Mouse (Mus musculus) common myeloid progenitor, adult 5-6 weeks (primary cell): ENCODE data around the gene Rpl35. TPM values are rescaled to one million over a fixed set of nuclear protein-coding genes. Genes with fewer than 3 reads are reported as not detected.
A peak's percentile ranks its signal among the peaks of the same experiment; 100 is the strongest.

Source experiments
- ATAC-seq: replicated peaks from 2 replicates; pipeline ENCODE4 v1.8.0; 2016; ENCODE audit warnings: low read depth, mild to moderate bottlenecking, moderate TSS enrichment, inconsistent platforms; ENCODE audit not compliant: poor library complexity, severe bottlenecking
- total RNA-seq: library from RNA; stranded (forward); fragments of 200-1000, 187-1606 nt; gene quantifications from 2 replicates; pipeline ENCODE4 v1.2.3, GENCODE M21; 2017

The Rpl35 gene
- total RNA-seq, 1 experiment from 2014 or later, result 1,747 TPM

DNA sequence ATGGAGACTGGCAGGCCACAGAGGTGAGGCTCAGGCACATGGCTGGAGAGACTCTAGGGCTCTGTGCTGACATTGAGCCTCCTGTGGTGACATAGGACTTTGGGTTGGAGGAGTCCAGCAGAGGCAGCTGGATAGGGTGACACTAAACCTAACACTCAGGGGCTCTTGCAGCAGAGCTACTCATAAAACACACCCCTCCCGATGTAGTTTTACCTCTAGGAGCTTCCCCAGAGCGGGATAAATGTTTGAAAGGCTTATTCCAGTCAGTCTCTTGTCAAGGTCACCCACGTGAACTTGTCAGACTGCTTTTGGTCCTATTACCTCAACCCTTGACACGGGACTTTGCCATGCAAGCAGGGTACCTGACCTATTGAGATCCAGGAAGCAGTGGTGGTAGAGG is 6.0 kb downstream of the Rpl35 start:
- no peak for ATAC-seq

DNA sequence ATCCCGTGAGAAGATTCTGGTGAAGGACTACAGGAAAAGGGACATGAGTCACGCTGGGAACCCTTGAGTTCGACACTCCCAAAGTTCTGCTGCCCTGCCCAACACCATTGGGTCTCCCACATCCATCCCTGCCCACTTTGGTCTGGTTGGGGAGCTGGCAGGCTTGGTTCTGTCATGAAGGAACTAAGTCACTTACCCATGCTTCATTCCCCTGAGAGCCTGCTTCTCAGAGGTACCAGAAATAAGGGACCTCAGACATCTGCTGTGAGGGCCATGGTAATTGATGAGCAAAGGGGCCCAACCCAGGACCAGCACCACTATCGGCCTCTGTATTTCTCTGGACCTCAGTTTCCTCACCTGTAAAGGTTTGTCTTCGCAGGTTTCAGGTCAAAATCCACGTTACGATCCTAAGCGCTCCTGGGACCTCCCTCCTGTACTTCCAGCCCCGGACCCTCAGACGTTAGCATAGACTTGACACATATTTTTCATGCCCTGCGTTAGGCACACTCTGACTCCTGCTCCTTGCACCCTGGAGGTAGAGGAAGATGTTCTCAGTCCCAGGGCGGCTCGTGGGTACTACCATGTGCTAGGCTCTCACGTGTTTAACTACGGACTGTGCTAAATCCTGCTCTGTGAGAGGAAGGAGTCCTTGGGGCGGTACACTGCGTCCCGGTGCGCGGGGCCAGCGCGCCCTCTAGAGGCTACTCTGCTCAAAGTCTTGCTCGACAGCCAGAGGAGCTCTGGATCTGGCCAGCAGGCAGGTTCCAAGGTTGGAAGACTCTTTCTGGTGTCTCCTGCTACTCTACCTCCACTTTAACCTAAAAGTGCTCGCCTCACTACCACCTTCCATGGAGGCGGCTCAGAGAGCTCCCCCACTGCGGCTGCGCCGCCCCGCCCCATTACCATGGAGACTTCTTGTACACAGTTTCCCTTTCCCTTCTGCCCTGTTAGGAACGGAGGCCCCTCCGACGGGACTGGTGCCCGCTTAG is 7.7 kb downstream of the Rpl35 start, which contains the start of gene Wdr38:
TSS of gene Wdr38 (plus strand) at position 91 of the 989 bp plus-strand sequence.
- peak; percentile 90 for ATAC-seq

DNA sequence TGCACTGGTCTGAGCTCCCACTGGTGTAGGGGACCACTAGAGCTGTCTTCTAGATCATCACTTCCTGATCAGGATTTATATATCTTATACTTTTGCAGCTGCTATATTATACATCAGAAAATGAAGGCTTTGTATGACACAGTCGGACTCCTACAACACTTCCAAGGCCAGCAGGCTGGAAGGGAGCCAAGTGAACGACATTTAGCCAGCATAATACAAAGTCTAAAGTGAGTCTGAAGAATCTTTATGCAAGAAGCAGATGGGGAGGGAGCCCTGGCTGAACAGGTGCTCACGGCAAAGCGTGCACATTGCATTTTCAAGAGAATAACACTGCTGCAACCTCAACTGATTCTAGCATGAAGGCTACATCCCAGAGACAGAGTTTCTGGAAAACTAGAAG is 13.0 kb downstream of the Rpl35 start:
- ATAC-seq, result no peak

DNA sequence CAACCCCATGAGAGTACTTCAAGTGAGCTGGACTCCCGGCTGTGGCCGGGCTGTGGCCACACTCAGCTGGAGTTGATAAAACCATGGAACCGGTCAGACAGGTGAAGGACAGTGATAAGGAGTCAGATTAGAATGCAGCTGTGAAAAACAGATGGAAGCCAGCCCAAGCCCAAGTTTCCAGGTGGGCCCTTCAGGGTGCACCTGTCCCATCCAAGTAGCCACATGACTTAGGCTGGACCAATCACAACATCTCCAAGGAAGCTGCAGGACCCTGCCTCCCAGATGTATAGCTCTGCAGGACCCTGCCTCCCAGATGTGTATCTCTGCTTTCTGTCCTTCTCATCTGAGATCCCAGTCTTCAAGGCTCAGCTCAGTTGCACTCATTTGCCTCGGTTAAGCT is 13.4 kb downstream of the Rpl35 start:
- ATAC-seq, result no peak

DNA sequence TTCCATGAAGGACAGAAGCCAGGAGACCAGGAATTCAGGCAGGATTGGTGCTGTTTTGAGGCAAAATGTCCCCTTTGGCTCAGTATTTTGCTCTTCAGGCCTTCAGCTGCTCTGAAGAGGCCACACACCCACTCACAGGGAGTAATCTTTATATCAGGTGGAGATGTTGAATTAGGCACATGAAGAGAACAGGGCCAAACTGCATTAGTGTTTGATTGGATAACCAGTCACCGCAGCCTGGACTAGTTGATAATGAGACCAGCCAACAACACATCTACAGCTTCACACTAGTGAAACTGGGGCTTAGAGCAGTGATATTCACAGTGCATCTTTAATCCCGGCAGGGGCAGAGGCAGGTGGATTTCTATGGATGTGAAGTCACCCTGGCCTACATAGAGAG is 16.5 kb downstream of the Rpl35 start:
- ATAC-seq, result peak; percentile 40; the same call in 1 of the 2 replicates

DNA sequence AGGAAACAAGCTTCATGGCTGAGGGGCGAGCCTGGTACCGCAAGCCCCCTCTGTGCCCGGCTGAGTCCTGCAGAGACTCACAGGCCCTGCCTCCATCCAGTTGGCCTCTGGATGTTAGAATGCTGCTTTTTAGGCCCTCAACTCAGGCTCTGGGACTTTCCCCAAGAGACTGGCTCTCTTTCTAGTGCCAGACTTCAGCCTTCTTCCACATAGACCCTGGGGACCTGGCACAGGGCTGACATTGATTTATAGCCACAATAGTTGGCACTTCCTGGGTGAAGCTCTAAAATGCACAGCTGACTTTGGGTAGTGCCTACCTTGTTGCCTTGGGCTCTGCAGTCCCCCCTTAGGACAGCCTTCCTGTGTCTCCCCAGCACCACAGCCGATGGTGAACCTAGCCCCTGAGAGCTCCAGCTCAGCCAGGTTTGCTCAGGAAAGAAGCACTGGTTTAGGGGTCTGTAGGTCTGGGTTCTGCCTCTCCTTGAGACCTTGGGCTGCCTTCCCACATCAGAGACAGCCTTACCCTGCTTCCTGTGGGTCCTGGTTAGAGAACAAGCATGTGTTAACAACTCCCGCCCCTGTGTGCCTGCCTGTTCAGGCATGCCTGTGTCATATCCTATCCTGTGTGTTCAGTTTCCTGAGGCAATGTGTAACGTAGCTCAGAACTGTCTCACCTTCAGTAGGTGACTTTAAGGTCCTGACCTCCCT is 17.5 kb downstream of the Rpl35 start:
- no peak for ATAC-seq

DNA sequence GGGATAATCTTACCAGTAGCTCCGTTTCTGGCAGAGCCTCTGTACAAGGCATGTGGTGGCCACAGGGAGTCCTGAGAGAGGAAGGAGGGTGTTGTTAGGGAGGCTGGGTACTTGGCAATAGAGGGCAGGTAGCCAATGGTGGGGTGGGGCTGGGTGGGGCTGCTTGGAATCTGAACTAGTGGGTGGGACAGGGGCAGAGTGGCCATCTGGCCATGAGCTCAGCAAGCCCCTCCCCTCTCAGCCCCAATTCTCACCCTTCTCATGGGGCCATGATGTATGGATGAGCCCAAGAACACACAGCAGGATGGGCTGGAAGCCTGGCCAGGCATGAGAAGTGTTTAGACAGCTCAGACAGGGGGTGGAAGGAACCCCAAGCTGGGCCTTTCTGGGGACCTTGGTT is 18.1 kb downstream of the Rpl35 start:
- no peak for ATAC-seq

DNA sequence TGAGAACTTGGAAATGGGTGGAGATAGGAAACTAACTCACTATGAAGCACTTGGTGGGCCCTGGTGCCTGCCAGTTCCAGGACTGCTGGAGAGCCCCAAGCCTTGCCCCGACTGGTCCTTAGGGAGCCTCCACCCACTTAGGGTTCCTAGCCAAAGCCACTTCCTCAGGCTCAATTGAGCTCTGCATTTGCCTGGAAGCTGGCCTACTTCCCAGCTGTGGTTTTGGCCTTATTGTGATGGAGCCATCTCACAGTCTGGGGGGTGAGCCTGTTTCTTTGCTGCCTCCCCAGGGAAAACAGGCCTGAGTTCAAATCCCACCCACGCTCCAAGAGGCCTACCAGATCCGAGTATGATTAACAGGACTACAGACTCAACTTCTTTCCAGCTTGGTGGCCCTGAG is 18.8 kb downstream of the Rpl35 start:
- peak; percentile 51 for ATAC-seq

DNA sequence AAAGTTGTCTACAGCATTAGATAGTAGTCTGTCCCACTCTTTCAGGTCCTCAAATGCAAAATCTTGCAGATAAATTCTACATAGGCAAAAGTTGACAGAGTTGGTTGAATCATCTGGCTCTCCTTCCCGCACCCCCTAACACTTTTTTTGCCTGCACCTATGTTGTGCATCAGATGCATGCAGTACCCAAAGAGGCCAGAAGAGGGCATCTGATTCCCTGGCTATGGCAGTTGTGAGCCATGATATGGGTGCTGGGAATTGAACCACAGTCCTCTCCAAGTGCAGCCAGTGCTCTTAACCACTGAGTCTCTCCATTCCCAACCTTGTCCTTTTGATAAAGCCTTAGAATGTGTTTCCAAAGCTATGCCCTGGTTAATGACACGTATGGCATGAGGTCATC is 22.0 kb downstream of the Rpl35 start:
- ATAC-seq, result no peak

DNA sequence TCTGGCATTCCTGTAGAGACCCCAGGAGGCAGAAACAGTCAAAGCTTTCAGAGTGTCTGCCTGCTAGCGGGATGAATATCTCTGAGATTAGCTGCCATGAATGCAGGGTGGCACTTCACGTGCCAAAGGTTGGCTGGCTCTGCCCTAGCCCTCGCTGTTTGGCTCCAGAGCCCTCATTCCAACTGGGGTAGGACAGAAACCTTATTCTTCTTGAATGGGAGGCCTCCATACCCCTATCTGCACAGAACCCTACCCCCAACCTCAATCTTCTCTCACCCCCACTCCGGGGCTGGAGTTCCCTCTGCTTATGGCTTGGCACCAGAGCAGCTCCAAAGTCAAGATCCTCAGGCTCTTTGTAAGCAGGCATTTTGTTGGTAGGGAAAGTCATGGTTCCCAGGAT is 27.6 kb downstream of the Rpl35 start:
- ATAC-seq, result no peak

DNA sequence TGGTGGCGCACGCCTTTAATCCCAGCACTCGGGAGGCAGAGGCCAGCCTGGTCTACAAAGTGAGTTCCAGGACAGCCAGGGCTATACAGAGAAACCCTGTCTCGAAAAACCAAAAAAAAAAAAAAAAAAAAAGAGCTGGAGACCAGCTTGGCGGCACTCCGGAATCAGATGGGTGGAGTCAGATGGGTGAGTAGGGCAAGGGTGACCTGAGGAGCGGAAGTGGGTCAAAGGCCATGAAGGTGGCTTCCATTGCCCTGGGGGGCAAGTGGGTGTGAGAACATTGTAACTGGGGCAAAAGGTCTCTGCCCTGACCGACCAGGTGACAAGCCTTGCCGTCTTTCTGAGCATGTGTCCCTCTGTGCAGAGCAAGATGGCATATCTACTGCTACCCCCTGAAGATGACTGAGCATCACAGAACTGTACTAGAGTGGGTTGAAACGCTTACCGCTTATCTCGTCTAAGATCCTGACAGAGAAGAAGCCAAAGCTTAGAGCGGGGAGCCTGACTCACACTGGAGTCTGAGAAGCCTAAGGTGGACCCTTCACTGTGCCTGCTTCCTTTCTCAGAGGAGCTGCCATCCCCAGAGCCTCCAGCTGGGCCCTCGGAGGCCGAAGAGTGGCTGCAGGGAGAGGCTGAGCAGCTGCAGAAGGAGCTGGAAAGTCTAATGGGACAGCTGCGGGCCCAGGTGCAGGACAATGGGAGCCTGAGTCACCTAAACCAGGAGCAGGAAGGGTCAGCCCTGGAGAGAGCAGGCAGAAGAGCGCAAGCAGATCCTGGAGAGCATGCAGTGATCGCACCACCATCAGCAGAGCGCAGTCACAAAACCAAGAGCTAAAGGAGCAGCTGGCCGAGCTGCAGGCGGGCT is 29.3 kb downstream of the Rpl35 start:
- no peak for ATAC-seq

DNA sequence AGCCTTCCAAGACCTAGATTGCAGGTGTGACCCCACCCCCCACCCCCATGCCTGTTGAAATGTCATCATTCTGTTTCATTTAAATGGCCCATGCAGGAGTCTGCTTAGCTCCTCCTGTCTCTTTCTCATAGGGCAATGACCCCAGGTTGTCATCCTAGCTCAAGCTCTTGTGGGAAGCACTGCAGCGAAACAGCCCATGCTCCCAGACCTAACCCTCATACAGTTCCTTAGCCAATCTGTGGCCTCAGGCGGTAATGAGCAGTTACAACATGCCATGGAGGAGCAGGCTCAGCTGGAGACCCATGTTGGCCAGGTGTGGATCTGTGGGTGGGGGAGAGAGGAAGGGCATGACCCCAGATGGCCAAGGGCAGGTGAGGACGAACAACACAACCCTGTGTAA is 30.2 kb downstream of the Rpl35 start:
- ATAC-seq, result no peak

DNA sequence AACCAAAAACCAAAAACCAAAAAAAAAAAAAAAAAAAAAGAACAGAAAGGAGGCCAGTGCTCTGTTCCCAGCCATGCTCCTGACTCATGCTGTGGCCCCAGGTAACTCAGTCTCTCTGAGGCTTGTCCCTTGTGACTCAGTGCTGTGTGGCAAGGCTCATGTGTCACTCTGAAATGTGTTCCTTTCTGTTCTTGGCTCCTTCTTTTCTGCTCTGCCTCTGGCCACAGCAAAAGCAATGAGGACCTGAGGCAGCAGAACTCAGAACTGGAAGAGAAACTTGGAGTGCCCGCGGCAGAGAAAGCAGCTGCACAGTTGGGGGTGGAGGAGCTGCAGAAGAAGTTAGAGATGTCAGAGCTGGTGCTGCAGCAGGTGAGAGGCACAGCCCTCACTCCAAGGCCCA is 31.3 kb downstream of the Rpl35 start:
- ATAC-seq, result 0 out of 2 replicates have a peak, but pooled peaks have one; percentile 9

DNA sequence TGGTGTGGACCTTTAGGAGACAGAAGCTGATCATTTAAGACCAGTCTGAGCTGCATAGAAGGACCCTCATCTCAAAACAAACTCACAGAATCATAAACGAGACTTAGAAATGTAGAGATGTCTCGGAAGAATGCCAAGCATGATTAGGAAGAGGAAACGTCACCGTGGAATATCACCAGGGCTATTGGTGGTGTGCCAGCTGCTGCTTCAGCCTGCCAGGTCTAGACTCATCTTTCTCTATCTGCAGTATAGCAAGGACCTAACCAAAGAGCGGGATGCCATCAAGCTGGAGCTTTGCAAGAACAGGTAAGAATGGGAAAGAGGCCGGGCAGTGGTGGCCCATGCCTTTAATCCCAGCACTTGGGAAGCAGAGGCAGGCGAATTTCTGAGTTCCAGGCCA is 31.7 kb downstream of the Rpl35 start:
- no peak for ATAC-seq

DNA sequence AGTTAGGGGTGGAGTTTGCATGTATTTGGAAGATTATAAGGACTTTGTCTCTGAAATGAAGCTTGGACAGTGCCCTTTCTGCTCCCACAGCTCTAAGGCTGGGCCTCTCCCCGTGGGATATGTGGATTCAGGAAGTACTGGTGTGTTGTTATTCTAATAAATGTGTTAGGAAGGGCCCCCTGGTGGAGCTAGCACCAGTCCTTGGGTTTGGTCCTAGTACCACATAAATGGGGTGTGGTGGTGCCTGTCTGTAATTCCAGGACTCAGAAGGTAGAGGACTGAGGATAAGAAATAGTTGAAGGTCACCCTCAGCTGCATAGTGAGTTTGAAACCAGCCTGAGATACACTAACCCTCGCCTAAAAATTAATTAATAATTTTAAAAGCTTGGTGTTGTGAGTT is 32.2 kb downstream of the Rpl35 start:
- ATAC-seq, result peak; percentile 27; the same call in 1 of the 2 replicates

DNA sequence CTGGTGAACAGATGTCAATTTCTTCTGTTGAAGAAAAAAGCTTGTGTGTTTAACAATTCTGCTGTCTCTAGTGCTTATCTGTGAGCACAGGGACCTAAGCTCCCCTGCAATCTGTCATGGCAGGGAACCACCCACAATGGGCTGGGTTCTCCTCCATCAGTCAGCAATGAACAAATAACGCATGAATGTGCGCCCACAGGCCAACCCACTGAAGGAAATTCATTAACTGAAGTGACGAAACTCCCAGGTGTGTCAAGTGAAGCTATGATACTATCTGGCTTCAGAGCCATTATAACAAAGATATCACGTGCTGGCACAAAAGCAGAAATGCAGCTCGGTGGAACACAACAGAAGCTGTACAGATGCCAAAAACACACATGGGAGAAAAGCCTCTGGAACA is 35.4 kb downstream of the Rpl35 start:
- ATAC-seq, result peak; percentile 77

DNA sequence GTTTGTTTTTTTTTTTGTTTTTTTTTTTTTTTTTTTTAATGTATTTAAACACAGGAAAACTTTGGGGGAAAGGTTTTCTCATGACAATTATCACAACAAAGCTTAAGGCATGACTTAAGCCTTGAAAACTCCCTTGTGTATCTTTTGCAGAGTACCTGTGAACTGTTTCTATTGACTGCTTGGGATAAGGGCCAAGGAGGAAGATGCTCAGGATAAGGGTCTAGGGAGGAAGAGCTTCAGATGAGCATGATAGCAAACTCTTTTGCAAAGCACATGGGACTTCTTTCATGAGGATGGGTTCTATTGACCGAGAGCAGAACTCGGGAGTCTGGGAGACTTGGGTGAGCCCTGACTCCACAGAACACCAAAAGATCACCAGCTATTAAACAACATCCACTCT is 35.8 kb downstream of the Rpl35 start:
- no peak for ATAC-seq

DNA sequence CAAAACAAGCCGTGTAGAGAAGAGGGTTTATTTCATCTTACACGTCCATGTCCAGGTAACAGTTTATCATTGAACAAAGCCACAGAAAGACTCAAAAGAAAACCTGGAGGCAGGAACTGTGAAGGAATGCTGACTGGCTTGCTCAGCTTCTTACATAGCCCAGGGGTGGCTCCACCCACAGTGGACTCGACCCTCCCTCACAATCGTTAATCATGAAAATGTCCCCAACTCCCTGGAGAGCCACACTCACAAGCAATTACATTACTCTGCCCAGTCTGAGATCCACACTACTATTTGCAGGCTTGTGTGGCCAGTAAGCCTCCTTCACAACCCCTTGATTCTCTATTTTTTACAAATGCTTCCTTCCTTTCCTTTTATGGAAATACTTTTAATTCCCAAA is 41.2 kb downstream of the Rpl35 start:
- no peak for ATAC-seq

DNA sequence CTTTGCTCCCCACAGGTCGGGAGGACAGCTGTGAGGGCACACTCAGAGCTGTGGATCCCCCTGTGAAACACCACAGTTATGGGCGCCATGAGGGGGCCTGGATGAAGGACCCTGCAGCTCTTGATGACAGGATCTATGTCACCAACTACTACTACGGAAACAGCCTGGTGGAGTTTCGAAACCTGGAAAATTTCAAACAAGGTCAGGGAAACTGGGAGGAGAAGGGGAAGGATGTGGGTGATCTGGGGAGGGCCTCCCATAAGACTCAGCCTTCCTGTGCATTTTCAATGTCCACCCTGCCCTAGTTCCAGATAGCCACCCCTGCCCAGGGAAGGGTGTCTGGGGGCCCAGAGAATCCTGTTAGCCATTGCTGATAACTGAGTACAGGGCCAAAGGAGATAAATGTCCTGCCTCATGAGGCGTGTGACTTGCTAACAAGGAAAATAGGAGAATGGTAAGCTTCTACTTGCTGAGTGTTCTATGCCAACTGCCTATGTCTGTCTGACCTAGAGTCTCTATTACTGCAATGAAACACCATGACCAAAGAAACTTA is 47.7 kb downstream of the Rpl35 start:
- no peak for ATAC-seq

DNA sequence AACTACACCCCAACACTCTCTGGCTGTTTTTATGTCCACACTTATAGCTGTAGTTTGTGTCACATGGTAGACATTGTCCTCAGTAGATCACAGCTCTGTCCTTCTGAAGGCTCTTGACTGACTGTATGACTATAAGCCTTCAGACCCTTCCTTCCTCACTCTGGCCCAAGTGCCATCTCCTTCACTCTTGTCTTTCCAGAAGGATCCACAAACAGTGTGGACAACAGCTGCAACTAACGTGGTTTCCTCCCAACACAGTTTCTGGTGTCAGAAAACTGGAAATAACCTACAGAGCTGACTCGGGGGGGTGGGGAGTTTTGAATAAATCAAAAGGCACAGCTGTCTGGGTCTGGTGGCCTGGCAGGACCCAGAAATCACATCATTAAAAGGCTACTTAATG is 49.4 kb downstream of the Rpl35 start:
- ATAC-seq, result no peak
